Mouse (Mus musculus) heart, embryonic 15.5 days (tissue): ENCODE data around the gene Inpp4b. TPM values are rescaled to one million over a fixed set of nuclear protein-coding genes. Genes with fewer than 3 reads are reported as not detected.

ENCODE experiments used
- ATAC-seq: fragments of 200-750 bp; cut with Nextera tagmentation; replicated peaks from 2 replicates; pipeline ENCODE4 v1.8.0; 2017; ENCODE audit warnings: low read depth, moderate TSS enrichment; ENCODE audit not compliant: insufficient number of reproducible peaks, insufficient read depth, low FRiP score
- H3K27ac ChIP-seq: fragments of 300-500 bp; sonication (generic); 2 replicates; pipeline ENCODE4 v1.5.1; 2015; ENCODE audit warnings: mild to moderate bottlenecking, inconsistent platforms
- H3K27me3 ChIP-seq: fragments of 300-500 bp; sonication (generic); 2 replicates; pipeline ENCODE4 v1.6.1; 2015; ENCODE audit warnings: inconsistent platforms
- H3K36me3 ChIP-seq: fragments of 300-500 bp; sonication (generic); 2 replicates; pipeline ENCODE4 v1.6.1; 2015; ENCODE audit warnings: mild to moderate bottlenecking, inconsistent platforms
- H3K4me1 ChIP-seq: fragments of 300-500 bp; sonication (generic); replicated peaks from 2 replicates; pipeline ENCODE4 v1.6.1; 2015; ENCODE audit warnings: inconsistent platforms
- H3K4me2 ChIP-seq: fragments of 300-500 bp; sonication (generic); 2 replicates; pipeline ENCODE4 v1.6.1; 2015; ENCODE audit warnings: inconsistent platforms, mild to moderate bottlenecking, moderate library complexity
- H3K4me3 ChIP-seq: fragments of 300-500 bp; sonication (generic); 2 replicates; pipeline ENCODE4 v1.5.1; 2015; ENCODE audit warnings: mild to moderate bottlenecking, inconsistent platforms
- H3K9ac ChIP-seq: fragments of 300-500 bp; sonication (generic); 2 replicates; pipeline ENCODE4 v1.6.1; 2015; ENCODE audit warnings: mild to moderate bottlenecking, inconsistent platforms
- H3K9me3 ChIP-seq: fragments of 300-500 bp; sonication (generic); replicated peaks from 2 replicates; pipeline ENCODE4 v1.6.1; 2016; ENCODE audit warnings: inconsistent platforms
- WGBS: fragments of 180-500 bp; shearing (Covaris S2); methylation state at CpG from one replicate; pipeline ENCODE4 v1.1.7; 2015; ENCODE audit warnings: mixed read lengths; 5-methylcytosine and 5-hydroxymethylcytosine counted together
- polyA plus RNA-seq: library from polyadenylated mRNA; unstranded; fragments of >200 nt; fragmentation: Nextera tagmentation; extraction: Ambion mirVana; gene quantifications from 2 replicates; pipeline ENCODE4 v1.2.1, GENCODE M21; 2015

Gene Inpp4b
- 11.4 and 13.8 TPM in 2 replicates for polyA plus RNA-seq

- Histone ChIP-seq H3K27ac (peak within 1 kb of the TSS; percentile 76), H3K9me3 (no peaks in the 10 kb centered on the region), H3K4me3 (peak within 1 kb of the TSS; percentile 80), H3K4me1 (peaks cover 17% of the 10 kb centered on the region), H3K9ac (peak within 1 kb of the TSS; percentile 64), H3K36me3 (no peaks in the 10 kb centered on the region), H3K4me2 (peak within 1 kb of the TSS; percentile 93), H3K27me3 (peaks cover 11% of the 10 kb centered on the region)
- WGBS: under 1% methylated on average over 46 of the region's 46 CpGs
- ATAC-seq: peak; percentile 75
Measured at GRCm38 (mm10) chr8:81342236-81342998, at the start of gene Inpp4b. Inpp4b (plus strand) TSS chr8:81342556.

- no peaks in the 10 kb centered on the region for H3K9me3 ChIP-seq
- no peaks in the 10 kb centered on the region for H3K36me3 ChIP-seq
- H3K9ac ChIP-seq: no peak overlapping the region
- no peaks in the 10 kb centered on the region for H3K4me1 ChIP-seq
- no peak overlapping the region for H3K4me3 ChIP-seq
- H3K4me2 ChIP-seq: no peak overlapping the region
- WGBS: 67% methylated on average over 2 of the region's 2 CpGs
- ATAC-seq: no peak
- H3K27ac ChIP-seq: no peak overlapping the region
- no peaks in the 10 kb centered on the region for H3K27me3 ChIP-seq
Measured at GRCm38 (mm10) chr8:81335250-81335649, 7.1 kb upstream of the Inpp4b start.

GRCm38 (mm10) chr8:81341191-81341590, 1.2 kb upstream of the Inpp4b start:
- Histone ChIP-seq H3K9ac (no peak overlapping the region), H3K4me2 (peak overlapping the region; percentile 93), H3K27ac (no peak overlapping the region), H3K9me3 (no peaks in the 10 kb centered on the region), H3K36me3 (no peaks in the 10 kb centered on the region), H3K27me3 (peaks cover 8% of the 10 kb centered on the region), H3K4me1 (peaks cover 17% of the 10 kb centered on the region), H3K4me3 (peak overlapping the region; percentile 80)
- no peak for ATAC-seq
- WGBS: 50% methylated on average over 5 of the region's 5 CpGs

GRCm38 (mm10) chr8:81341591-81342235, 643 bp upstream of the Inpp4b start:
- H3K4me2 ChIP-seq: peak overlapping the region; percentile 93
- WGBS: 1% methylated on average over 15 of the region's 23 CpGs
- H3K4me3 ChIP-seq: peak overlapping the region; percentile 80
- peak overlapping the region; percentile 76 for H3K27ac ChIP-seq
- ATAC-seq: peak; percentile 49
- peak overlapping the region; percentile 64 for H3K9ac ChIP-seq
- no peaks in the 10 kb centered on the region for H3K36me3 ChIP-seq
- no peaks in the 10 kb centered on the region for H3K9me3 ChIP-seq
- peaks cover 17% of the 10 kb centered on the region for H3K4me1 ChIP-seq
- peaks cover 11% of the 10 kb centered on the region for H3K27me3 ChIP-seq

- Histone ChIP-seq H3K4me3 (peak overlapping the region; percentile 80), H3K9ac (peak overlapping the region; percentile 64), H3K27me3 (peaks cover 11% of the 10 kb centered on the region), H3K4me1 (peaks cover 17% of the 10 kb centered on the region), H3K27ac (no peak overlapping the region), H3K4me2 (peak overlapping the region; percentile 93), H3K36me3 (no peaks in the 10 kb centered on the region), H3K9me3 (no peaks in the 10 kb centered on the region)
- 17% methylated on average over 3 of the region's 3 CpGs for WGBS
- no peak for ATAC-seq
Measured at GRCm38 (mm10) chr8:81342999-81343302, 595 bp downstream of the Inpp4b start.

GRCm38 (mm10) chr8:81345170-81345697, 2.9 kb downstream of the Inpp4b start:
- H3K27ac ChIP-seq: no peak overlapping the region
- no peak for ATAC-seq
- no peak overlapping the region for H3K4me2 ChIP-seq
- H3K9me3 ChIP-seq: no peaks in the 10 kb centered on the region
- 77% methylated on average over 2 of the region's 2 CpGs for WGBS
- H3K36me3 ChIP-seq: no peaks in the 10 kb centered on the region
- H3K4me1 ChIP-seq: peaks cover 17% of the 10 kb centered on the region
- H3K4me3 ChIP-seq: no peak overlapping the region
- H3K27me3 ChIP-seq: peaks cover 11% of the 10 kb centered on the region
- no peak overlapping the region for H3K9ac ChIP-seq

GRCm38 (mm10) chr8:81349452-81349851, 7.1 kb downstream of the Inpp4b start:
- Histone ChIP-seq H3K9ac (no peak overlapping the region), H3K9me3 (no peaks in the 10 kb centered on the region), H3K36me3 (no peaks in the 10 kb centered on the region), H3K27ac (no peak overlapping the region), H3K27me3 (peaks cover 4% of the 10 kb centered on the region), H3K4me2 (no peak overlapping the region), H3K4me1 (no peaks in the 10 kb centered on the region), H3K4me3 (no peak overlapping the region)
- WGBS: 84% methylated on average over 1 of the region's 1 CpGs
- no peak for ATAC-seq

GRCm38 (mm10) chr8:81353460-81353859, 11.1 kb downstream of the Inpp4b start:
- no peak overlapping the region for H3K27ac ChIP-seq
- no peaks in the 10 kb centered on the region for H3K9me3 ChIP-seq
- H3K4me1 ChIP-seq: no peaks in the 10 kb centered on the region
- H3K4me3 ChIP-seq: no peak overlapping the region
- H3K27me3 ChIP-seq: no peaks in the 10 kb centered on the region; the same call in 1 of the 2 replicates
- no peak for ATAC-seq
- no peaks in the 10 kb centered on the region for H3K36me3 ChIP-seq
- H3K4me2 ChIP-seq: no peak overlapping the region
- H3K9ac ChIP-seq: no peak overlapping the region
- 81% methylated on average over 5 of the region's 5 CpGs for WGBS

GRCm38 (mm10) chr8:81358108-81358507, 15.8 kb downstream of the Inpp4b start:
- H3K4me1 ChIP-seq: no peaks in the 10 kb centered on the region
- no peak overlapping the region for H3K9ac ChIP-seq
- no peaks in the 10 kb centered on the region for H3K9me3 ChIP-seq
- no peaks in the 10 kb centered on the region for H3K27me3 ChIP-seq
- no peaks in the 10 kb centered on the region for H3K36me3 ChIP-seq
- no peak overlapping the region for H3K4me2 ChIP-seq
- 78% methylated on average over 6 of the region's 6 CpGs for WGBS
- no peak for ATAC-seq
- H3K4me3 ChIP-seq: no peak overlapping the region
- no peak overlapping the region for H3K27ac ChIP-seq

- ATAC-seq: no peak
- 63% methylated on average over 2 of the region's 2 CpGs for WGBS
- H3K9ac ChIP-seq: no peak overlapping the region
Measured at GRCm38 (mm10) chr8:81360518-81360917, 18.2 kb downstream of the Inpp4b start.

GRCm38 (mm10) chr8:81361162-81361561, 18.8 kb downstream of the Inpp4b start:
- no peak for ATAC-seq
- no peaks in the 10 kb centered on the region for H3K4me1 ChIP-seq
- no peak overlapping the region for H3K9ac ChIP-seq
- H3K36me3 ChIP-seq: no peaks in the 10 kb centered on the region
- H3K4me3 ChIP-seq: no peak overlapping the region
- no peak overlapping the region for H3K27ac ChIP-seq
- WGBS: 68% methylated on average over 2 of the region's 2 CpGs
- H3K9me3 ChIP-seq: no peaks in the 10 kb centered on the region
- no peaks in the 10 kb centered on the region for H3K27me3 ChIP-seq
- H3K4me2 ChIP-seq: no peak overlapping the region

More at GRCm38 (mm10) chr8:81360518-81360917, 18.2 kb downstream of the Inpp4b start:
- no peak overlapping the region for H3K4me3 ChIP-seq
- H3K27ac ChIP-seq: no peak overlapping the region
- no peak overlapping the region for H3K4me2 ChIP-seq
- no peaks in the 10 kb centered on the region for H3K4me1 ChIP-seq
- H3K9me3 ChIP-seq: no peaks in the 10 kb centered on the region
- H3K27me3 ChIP-seq: no peaks in the 10 kb centered on the region
- H3K36me3 ChIP-seq: no peaks in the 10 kb centered on the region
